Mouse (Mus musculus): ENCODE measurements around the gene Abhd14a.
"Not testable (repeated sequence)": the region's sequence is repeated elsewhere in the genome, so short reads cannot be mapped to it uniquely, and the experiment has no call there.

Gene Abhd14a

GRCm38 (mm10) chr9:106447348-106447747 lies at the start of gene Abhd14a, which contains the start of gene Abhd14b:
Abhd14a (minus strand) TSS chr9:106447678.
Abhd14b (plus strand) TSS chr9:106447459.
- peak; percentile 36 for DNase-seq (ENCODE audit: extremely low read depth, low read depth, low spot score)

DNA sequence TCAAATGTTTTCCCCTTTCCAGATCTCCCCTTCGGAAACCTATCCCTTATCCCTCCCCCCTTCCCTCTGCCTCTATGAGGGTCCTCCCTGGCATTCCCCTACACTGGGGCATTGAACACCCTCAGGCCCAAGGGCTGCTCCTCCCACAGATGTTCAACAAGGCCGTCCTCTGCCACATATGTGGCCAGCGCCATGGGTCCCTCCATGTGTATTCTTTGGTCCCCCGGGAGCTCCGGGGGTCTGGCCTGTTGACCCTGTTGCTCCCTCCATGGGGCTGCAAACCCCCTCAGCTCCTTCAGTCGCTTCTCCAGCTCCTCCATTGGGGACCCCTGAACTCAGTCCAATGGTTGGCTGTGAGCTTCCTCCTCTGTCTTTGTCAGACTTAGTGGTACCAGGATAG lies 40.1 kb upstream of the Abhd14a start:
- DNase-seq (ENCODE audit: extremely low read depth, low read depth, low spot score), result not testable (repeated sequence)

DNA sequence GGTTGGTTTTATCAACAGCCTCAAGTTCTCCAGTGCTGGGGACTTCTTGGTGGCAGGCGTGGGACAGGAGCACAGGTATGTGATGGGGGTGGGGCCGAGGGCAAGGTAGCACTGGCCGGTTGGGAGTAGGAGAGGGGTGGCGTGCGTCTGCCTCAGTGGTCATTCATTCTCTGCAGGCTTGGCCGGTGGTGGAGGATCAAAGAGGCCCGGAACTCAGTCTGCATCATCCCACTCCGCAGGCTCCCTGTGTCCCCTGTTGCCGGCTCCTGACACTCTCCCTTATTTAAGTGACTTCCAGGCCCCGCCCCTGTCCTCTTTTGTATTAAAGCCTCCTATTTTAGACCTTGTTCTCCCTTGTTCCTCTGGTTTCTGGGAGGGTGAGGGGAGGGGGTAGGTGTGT lies 37.6 kb upstream of the Abhd14a start:
- no peak for DNase-seq (ENCODE audit: extremely low read depth, low read depth, low spot score)

DNA sequence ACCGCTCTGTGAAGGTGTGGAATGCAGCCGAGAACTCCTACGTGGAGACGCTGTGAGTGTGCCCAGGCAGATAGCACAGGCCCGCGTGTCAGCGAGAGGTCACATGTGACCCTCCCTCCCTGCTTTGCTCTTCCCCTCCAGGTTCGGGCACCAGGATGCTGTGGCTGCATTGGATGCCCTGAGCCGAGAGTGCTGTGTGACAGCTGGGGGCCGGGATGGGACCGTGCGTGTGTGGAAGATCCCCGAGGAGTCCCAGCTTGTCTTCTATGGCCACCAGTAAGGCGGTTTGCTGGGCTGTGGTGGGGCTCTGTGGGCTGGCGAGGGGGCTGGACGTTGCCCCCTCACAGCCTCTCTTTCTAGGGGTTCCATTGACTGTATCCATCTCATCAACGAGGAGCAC lies 36.1 kb upstream of the Abhd14a start:
- DNase-seq (ENCODE audit: extremely low read depth, low read depth, low spot score), result no peak

DNA sequence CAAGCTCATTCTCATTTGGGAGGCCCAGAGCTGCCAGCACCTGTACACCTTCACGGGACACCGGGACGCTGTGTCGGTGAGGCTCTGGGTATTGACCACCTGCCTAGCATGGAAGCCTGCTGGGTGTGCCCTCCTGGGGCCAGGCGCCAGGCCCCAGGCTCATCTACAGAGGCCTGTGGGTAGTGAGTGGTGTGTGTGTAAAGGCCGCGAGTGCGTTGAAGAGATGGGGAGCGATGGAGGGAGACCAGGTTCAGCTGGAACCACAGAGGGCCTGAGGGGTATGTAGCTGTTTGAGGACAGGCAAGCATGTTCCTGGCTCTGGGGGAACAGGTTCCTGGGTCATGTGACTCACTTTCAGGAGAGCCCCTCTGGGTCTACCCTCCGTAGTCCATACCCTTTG lies 35.7 kb upstream of the Abhd14a start:
- no peak for DNase-seq (ENCODE audit: extremely low read depth, low read depth, low spot score)

GRCm38 (mm10) chr9:106482578-106483115 lies 35.2 kb upstream of the Abhd14a start:
- no peak for DNase-seq (ENCODE audit: extremely low read depth, low read depth, low spot score)

DNA sequence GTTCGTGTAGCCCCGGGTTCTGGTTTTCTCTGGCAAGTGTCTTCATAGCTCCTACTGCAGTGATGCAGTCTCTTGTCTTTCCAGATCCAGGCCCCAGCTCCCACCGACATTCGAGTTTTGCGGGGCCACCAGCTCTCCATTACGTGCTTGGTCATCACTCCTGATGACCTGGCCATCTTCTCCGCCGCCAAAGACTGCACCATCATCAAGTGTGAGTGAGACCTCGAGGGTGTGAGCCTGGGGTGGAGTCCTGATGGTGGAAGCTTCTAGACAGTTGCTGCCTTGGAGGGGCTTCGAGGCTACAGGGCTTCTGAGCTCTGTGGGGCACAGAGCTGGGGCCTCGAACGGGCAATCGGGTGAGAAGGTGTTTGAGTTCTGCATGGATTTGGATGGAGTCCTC lies 34.2 kb upstream of the Abhd14a start:
- DNase-seq (ENCODE audit: extremely low read depth, low read depth, low spot score), result no peak

DNA sequence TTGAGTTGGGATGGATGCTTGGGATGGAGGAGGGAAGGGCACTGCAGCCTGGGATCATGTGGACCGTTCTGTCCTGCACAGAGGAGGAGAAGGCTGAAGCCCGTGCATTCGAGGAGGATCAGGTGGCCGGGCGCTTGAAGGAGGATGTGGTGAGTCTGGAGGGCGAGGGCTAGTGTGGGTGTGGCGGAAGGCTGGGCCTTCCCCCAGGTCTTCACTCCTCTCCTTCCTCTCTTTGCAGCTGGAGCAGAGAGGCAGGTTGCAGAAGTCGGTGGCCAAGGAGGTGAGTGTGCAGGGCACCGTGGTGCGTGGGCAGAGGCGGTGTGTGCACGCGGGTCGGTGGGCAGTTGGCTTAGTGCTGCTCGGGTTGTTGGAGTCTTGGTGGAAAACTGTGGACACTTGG lies 33.6 kb upstream of the Abhd14a start:
- no peak for DNase-seq (ENCODE audit: extremely low read depth, low read depth, low spot score)

- DNase-seq (ENCODE audit: extremely low read depth, low read depth, low spot score), result no peak
These were observed 33.1 kb upstream of the Abhd14a start for GRCm38 (mm10) chr9:106480541-106480940.

DNA sequence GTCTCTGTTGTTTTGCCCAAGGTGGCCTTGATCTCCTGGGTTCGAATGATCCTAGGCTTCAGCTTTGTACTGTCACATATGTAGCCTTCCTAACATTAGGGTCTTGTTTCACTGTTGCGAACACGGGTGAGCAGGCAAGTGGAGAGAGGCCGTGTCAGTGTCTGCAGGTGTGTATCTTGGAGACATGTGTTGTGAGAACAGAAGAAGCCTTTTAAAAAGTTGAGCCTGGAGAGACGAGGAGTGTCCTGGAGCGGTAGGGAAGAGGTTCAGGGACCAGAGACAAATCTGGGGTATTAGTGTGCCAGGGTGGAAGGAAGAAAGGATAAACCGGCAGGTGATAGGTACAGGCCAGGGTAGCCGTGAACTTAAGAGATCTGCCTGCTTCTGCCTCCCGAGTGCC lies 30.6 kb upstream of the Abhd14a start:
- no peak for DNase-seq (ENCODE audit: extremely low read depth, low read depth, low spot score)

- DNase-seq (ENCODE audit: extremely low read depth, low read depth, low spot score), result no peak
These were observed 30.2 kb upstream of the Abhd14a start for GRCm38 (mm10) chr9:106477649-106478048.

GRCm38 (mm10) chr9:106476924-106477484 lies 29.5 kb upstream of the Abhd14a start, which contains the start of gene Parp3:
Parp3 (minus strand) TSS chr9:106476949.
- DNase-seq (ENCODE audit: extremely low read depth, low read depth, low spot score), result peak; percentile 95

- DNase-seq (ENCODE audit: extremely low read depth, low read depth, low spot score), result no peak
These were observed 28.8 kb upstream of the Abhd14a start for GRCm38 (mm10) chr9:106476002-106476923.

DNA sequence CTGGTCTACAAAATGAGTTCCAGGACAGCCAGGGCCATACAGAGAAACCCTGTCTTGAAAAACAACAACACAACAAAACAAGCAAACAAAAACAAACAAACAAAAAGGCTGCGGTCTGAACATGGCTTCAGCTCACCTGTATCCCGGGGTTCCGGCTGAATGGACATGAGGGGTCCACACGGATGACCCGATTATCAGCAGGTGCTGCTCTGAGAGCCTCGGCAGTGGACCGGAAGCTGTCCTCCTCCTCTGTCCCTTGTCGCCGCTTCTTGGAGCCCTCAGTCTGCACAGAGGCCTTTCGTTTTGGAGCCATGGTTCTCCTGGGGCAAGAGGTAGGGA lies 28.2 kb upstream of the Abhd14a start, which contains the start of gene Rrp9:
Rrp9 (plus strand) TSS at position 301 of the 339 bp plus-strand sequence.
- no peak for DNase-seq (ENCODE audit: extremely low read depth, low read depth, low spot score)

DNA sequence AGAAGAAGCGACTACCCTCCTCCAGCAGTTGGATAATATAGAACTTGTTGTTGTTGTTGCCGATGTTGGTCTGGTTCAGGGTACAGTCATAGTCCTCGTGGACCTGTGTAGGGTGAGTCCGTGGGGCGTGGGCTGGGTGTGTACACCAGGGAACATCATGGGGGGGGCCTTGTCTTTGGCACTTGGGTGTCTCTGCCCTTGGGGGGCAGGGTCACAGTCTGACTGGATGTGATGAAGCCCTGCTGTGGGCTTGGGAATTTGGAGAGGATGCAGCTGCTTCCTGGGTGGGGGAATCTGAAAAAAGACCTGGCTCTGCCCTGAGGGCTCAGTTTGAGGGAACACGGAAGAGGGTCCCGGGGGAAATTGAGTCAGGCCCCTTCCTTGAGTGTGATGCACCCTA lies 27.6 kb upstream of the Abhd14a start:
- DNase-seq (ENCODE audit: extremely low read depth, low read depth, low spot score), result no peak

DNA sequence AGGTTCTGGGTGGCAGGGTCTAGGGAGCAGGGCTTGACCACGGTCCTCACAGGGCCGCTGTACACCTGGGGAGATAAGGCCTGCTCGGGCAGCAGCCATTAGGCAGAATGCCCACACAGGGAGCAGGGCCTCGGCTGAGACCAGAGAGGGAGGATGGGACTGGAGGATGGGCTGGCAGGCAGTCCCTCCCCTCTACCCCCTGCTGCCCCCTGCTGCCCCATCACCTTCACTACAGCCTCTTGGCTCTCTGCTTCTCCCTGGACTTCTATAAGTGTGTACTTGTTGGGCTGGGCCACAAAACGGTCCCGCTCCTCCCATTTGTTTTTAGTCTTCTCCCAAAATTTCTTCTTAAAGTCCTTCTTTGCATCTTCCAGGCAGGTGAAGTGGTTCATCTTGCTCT lies 27.0 kb upstream of the Abhd14a start:
- DNase-seq (ENCODE audit: extremely low read depth, low read depth, low spot score), result no peak

DNA sequence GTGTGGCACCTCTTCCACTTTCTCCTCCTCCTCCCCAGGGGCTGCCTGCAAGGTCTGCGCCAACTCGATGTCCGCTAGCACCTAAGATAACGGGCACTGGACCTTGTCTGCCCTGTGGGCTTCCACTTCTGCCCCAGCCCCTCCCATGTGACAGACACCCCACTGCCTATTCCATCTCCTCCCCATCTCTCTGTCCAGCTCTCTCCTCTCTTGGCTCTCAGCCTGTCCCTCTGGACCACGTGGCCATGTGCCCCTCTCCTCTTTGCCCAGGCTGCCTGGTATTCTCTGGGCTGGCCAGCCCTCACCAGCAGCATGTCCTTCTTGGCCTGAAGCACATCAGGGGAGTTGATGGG lies 26.3 kb upstream of the Abhd14a start:
- DNase-seq (ENCODE audit: extremely low read depth, low read depth, low spot score), result no peak

DNA sequence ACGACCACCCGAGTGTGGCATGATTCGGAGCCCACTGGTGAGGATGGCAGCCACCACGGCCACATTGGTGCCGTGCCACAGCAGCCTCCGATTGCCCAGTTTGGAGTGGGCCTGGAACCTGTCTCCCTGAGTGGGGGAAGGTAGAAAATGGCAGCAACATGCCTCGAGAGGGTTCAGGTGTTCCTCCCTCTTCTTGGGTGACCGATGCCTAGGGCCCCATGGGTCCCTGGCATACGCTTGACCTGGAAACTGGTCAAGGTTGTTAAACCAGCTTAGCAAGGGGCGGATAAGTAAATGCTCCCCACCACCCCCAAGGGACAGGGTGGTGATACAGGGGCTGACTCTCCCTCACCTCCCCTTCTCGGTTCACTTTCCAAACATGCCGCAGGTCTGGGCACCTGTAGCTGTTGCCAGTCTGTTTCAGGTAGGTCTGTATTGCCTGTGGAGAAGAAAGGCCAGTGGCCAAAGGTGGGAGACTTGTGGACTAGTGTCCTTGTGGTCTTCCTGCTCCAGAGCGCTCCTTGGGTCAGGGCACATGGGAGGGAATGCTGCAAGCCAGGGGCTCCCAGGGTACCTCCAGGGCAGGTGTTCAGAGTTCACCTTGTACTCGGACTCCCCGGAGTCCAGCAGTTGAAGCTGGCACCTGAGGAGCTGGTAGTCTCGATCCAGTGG lies 25.7 kb upstream of the Abhd14a start:
- no peak for DNase-seq (ENCODE audit: extremely low read depth, low read depth, low spot score)

- no peak for DNase-seq (ENCODE audit: extremely low read depth, low read depth, low spot score)
These were observed 24.8 kb upstream of the Abhd14a start for GRCm38 (mm10) chr9:106472321-106472720.

GRCm38 (mm10) chr9:106471892-106472291 lies 24.4 kb upstream of the Abhd14a start:
- DNase-seq (ENCODE audit: extremely low read depth, low read depth, low spot score), result no peak

GRCm38 (mm10) chr9:106470991-106471750 lies 23.7 kb upstream of the Abhd14a start:
- no peak for DNase-seq (ENCODE audit: extremely low read depth, low read depth, low spot score)

Measured in fat pad, adult 2 months (tissue).